In the genomic region with DNA sequence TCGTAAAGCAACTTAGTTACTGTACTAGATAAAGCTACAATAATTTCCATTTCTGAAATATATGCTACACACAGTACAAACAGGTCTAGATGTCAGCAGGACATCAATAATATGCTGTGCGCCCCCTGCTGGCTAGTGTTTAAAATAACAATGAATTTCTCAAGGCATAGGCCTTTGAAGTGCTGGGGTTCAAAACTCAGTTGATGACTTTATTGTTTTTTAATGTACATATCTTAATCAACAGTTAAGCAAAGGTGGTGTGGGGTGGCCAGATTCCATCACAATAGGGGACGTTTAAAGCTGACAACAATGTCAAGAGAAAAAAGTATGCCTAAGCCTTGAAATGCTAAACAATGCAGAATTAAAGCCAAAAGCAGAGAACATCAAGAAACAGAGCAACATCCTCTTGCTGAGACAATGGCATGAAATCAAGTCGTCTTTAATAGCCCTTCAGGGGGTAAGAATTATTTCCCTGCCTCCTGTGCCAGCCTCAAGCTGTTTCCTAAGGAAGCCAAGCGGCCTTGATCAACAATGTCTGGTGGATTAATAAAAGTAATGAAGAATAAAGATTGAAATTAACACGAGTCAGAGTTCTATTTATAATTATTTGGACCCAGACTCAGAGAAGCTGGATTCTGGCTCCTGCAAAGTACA, we compare ENCODE assay signal across 8 mouse cellular contexts. TPM values are rescaled to one million over a fixed set of nuclear protein-coding genes. Genes with fewer than 3 reads are reported as not detected.
DNase-seq lines count a peak whose midpoint lies in the region; ATAC-seq and TF ChIP-seq lines count a peak whose summit lies in the region.

No protein-coding gene starts in this region.

- H3K27me3 ChIP-seq in limb, embryonic 14.5 days (ENCODE audit: control insufficient read depth, insufficient read depth, low read length): no peaks in the 10 kb centered on the region; the same call in 1 of the 2 replicates
- H3K27me3 ChIP-seq in stomach, postnatal 0 days (ENCODE audit: control insufficient read depth, insufficient read depth, low read length): no peaks in the 10 kb centered on the region

- 29% methylated on average over 6 of the region's 6 CpGs for WGBS in limb, embryonic 14.5 days
- WGBS in stomach, postnatal 0 days: 20% methylated on average over 6 of the region's 6 CpGs

- no peak for TF ChIP-seq POLR2A in limb, embryonic 14.5 days (IDR thresholded peaks at IDR 0.05; ENCODE audit: borderline replicate concordance, extremely low read depth, insufficient read depth, insufficient read length)

- H3K27ac ChIP-seq in limb, embryonic 14.5 days (replicated peaks; ENCODE audit: low read depth, low read length): no peak overlapping the region
- 0 out of 2 replicates have a peak overlapping the region, but pooled peaks have one; percentile 8 for H3K27ac ChIP-seq in stomach, postnatal 0 days (replicated peaks)

- no peak overlapping the region for H3K9ac ChIP-seq in limb, embryonic 14.5 days (ENCODE audit: low read depth, low read length, severe bottlenecking)
- no peak overlapping the region for H3K9ac ChIP-seq in stomach, postnatal 0 days (ENCODE audit: low read length)

- intact Hi-C loops in heart, postnatal 14 days (cut with DNase I): loop anchor here (1.0 to 5.0 kb wide), 3 partner anchors 50 to 160 kb away; no protein-coding TSS in a partner anchor

- TF ChIP-seq EP300 in stomach, postnatal 0 days (optimal IDR thresholded peaks at IDR 0.05): no peak

- peaks cover 28% of the 10 kb centered on the region for H3K4me1 ChIP-seq in limb, embryonic 14.5 days (ENCODE audit: control insufficient read depth, insufficient read depth, low read length)
- H3K4me1 ChIP-seq in stomach, postnatal 0 days (replicated peaks; ENCODE audit: control insufficient read depth, insufficient read depth): no peaks in the 10 kb centered on the region; the same call in 1 of the 2 replicates

- peak; percentile 45 for ATAC-seq in activated CD4-positive, CD25-positive, alpha-beta regulatory T cell, adult 4 months
- no peak for ATAC-seq in limb, embryonic 14.5 days (ENCODE audit: low FRiP score, low read depth)
- no peak for ATAC-seq in stomach, postnatal 0 days (ENCODE audit: low FRiP score, low TSS enrichment)

- no peaks in the 10 kb centered on the region for H3K9me3 ChIP-seq in limb, embryonic 14.5 days (ENCODE audit: control insufficient read depth, low read length)
- no peaks in the 10 kb centered on the region for H3K9me3 ChIP-seq in stomach, postnatal 0 days (ENCODE audit: control insufficient read depth, low read length)

- TF ChIP-seq CTCF in stomach, postnatal 0 days (IDR thresholded peaks at IDR 0.05; ENCODE audit: low read depth): peak; percentile 87

- H3K4me2 ChIP-seq in limb, embryonic 14.5 days (replicated peaks; ENCODE audit: low read depth, low read length, severe bottlenecking): peak overlapping the region; percentile 78
- peak overlapping the region; percentile 81 for H3K4me2 ChIP-seq in stomach, postnatal 0 days (replicated peaks; ENCODE audit: low read depth)

- peak; percentile 48 for DNase-seq in kidney, adult 9 months
- no peak for DNase-seq in kidney, adult 8-10 months
- peak; percentile 56 for DNase-seq in embryo, embryonic 9.5 days (ENCODE audit: extremely low spot score)
- peak; percentile 83 to 85 for DNase-seq in heart, postnatal 14 days
- peak; percentile 88 for DNase-seq in limb, embryonic 14.5 days (ENCODE audit: low spot score)
- peak; percentile 91 for DNase-seq in naive thymus-derived CD4-positive, alpha-beta T cell, adult 2 months (ENCODE audit: low read depth)
- DNase-seq in stomach, postnatal 0 days (ENCODE audit: low spot score): peak; percentile 75

- H3K36me3 ChIP-seq in limb, embryonic 14.5 days (ENCODE audit: control insufficient read depth, insufficient read depth, low read length): no peaks in the 10 kb centered on the region
- no peaks in the 10 kb centered on the region for H3K36me3 ChIP-seq in stomach, postnatal 0 days (ENCODE audit: control insufficient read depth, insufficient read depth, low read length)

- peak overlapping the region; percentile 97 for H3K4me3 ChIP-seq in limb, embryonic 14.5 days (replicated peaks; ENCODE audit: low read length)
- peak overlapping the region; percentile 94 for H3K4me3 ChIP-seq in stomach, postnatal 0 days (ENCODE audit: low read depth, low read length)

RNA-seq across cellular contexts. Expression of gene Tgfbr3, which starts 2.0 kb away (rescaled TPM):
- polyA plus RNA-seq in activated CD4-positive, CD25-positive, alpha-beta regulatory T cell, adult 4 months (2017; shearing (Covaris generic)): 1 to 10 TPM; 4.0 to 8.2 TPM
- total RNA-seq in heart, postnatal 14 days (2021): 10 to 100 TPM; 47.3 to 59.0 TPM
- polyA plus RNA-seq in limb, embryonic 14.5 days (2012; rRNA removed): 20.7 and 23.2 TPM in 2 replicates
- 29.0 and 29.4 TPM in 2 replicates for polyA plus RNA-seq in limb, embryonic 14.5 days (2014; fragmentation: Nextera tagmentation; extraction: Ambion mirVana)
- polyA plus RNA-seq in stomach, postnatal 0 days (2015; fragmentation: Nextera tagmentation; extraction: Ambion mirVana): 10.6 and 11.9 TPM in 2 replicates

RNA-seq across cellular contexts. Expression of gene Brdt, which starts 43.6 kb away (rescaled TPM):
- under 1 TPM; 0.16 to 0.29 TPM for polyA plus RNA-seq in activated CD4-positive, CD25-positive, alpha-beta regulatory T cell, adult 4 months (2017; shearing (Covaris generic))
- under 1 TPM; 0.63 to 0.98 TPM for total RNA-seq in heart, postnatal 14 days (2021)
- polyA plus RNA-seq in limb, embryonic 14.5 days (2012; rRNA removed): 4.8 and 5.0 TPM in 2 replicates
- polyA plus RNA-seq in limb, embryonic 14.5 days (2014; fragmentation: Nextera tagmentation; extraction: Ambion mirVana): 4.3 and 4.5 TPM in 2 replicates
- polyA plus RNA-seq in stomach, postnatal 0 days (2015; fragmentation: Nextera tagmentation; extraction: Ambion mirVana): 1.1 and 1.3 TPM in 2 replicates

Comparison
In these comparisons a context has a peak if more than half of its experiments do, and no peak if none do; other contexts are left out.
1. DNase-seq: peak in kidney, adult 9 months (single experiment), embryo, embryonic 9.5 days (single experiment), heart, postnatal 14 days (2 of 2), limb, embryonic 14.5 days (single experiment), naive thymus-derived CD4-positive, alpha-beta T cell, adult 2 months (single experiment) and stomach, postnatal 0 days (single experiment); none in kidney, adult 8-10 months (0 of 2).